Mouse (Mus musculus) midbrain, embryonic 15.5 days (tissue): ENCODE results near the gene Cdk10. TPM values are rescaled to one million over a fixed set of nuclear protein-coding genes. Genes with fewer than 3 reads are reported as not detected.
"Not testable (repeated sequence)": the region's sequence is repeated elsewhere in the genome, so short reads cannot be mapped to it uniquely, and the experiment has no call there.

Experiments used
- ATAC-seq: fragments of 200-750 bp; cut with Nextera tagmentation; replicated peaks from 2 replicates; pipeline ENCODE4 v1.8.0; 2017; ENCODE audit warnings: moderate TSS enrichment
- H3K27ac ChIP-seq: fragments of 300-500 bp; sonication (generic); 2 replicates; pipeline ENCODE4 v1.5.1; 2015; ENCODE audit warnings: mild to moderate bottlenecking, inconsistent platforms
- H3K27me3 ChIP-seq: fragments of 300-500 bp; sonication (generic); replicated peaks from 2 replicates; pipeline ENCODE4 v1.6.1; 2015; ENCODE audit warnings: inconsistent platforms
- H3K36me3 ChIP-seq: fragments of 300-500 bp; sonication (generic); replicated peaks from 2 replicates; pipeline ENCODE4 v1.6.1; 2015; ENCODE audit warnings: inconsistent platforms
- H3K4me1 ChIP-seq: fragments of 300-500 bp; sonication (generic); 2 replicates; pipeline ENCODE4 v1.6.1; 2015; ENCODE audit warnings: inconsistent platforms
- H3K4me2 ChIP-seq: fragments of 300-500 bp; sonication (generic); 2 replicates; pipeline ENCODE4 v1.6.1; 2015; ENCODE audit warnings: inconsistent platforms, mild to moderate bottlenecking, moderate library complexity
- H3K4me3 ChIP-seq: fragments of 300-500 bp; sonication (generic); 2 replicates; pipeline ENCODE4 v1.5.1; 2015; ENCODE audit warnings: mild to moderate bottlenecking, inconsistent platforms
- H3K9ac ChIP-seq: fragments of 300-500 bp; sonication (generic); 2 replicates; pipeline ENCODE4 v1.6.1; 2015; ENCODE audit warnings: mild to moderate bottlenecking, inconsistent platforms
- H3K9me3 ChIP-seq: fragments of 300-500 bp; sonication (generic); 2 replicates; pipeline ENCODE4 v1.6.1; 2016; ENCODE audit warnings: inconsistent platforms
- WGBS: fragments of 180-500 bp; shearing (Covaris S2); methylation state at CpG from one replicate; pipeline ENCODE4 v1.1.7; 2015; ENCODE audit warnings: mixed read lengths; 5-methylcytosine and 5-hydroxymethylcytosine counted together
- polyA plus RNA-seq: library from polyadenylated mRNA; unstranded; fragments of >200 nt; fragmentation: Nextera tagmentation; extraction: Ambion mirVana; gene quantifications from 2 replicates; pipeline ENCODE4 v1.2.1, GENCODE M21; 2015

The Cdk10 gene
- polyA plus RNA-seq, 1 experiment from 2014 or later: 55.0 TPM

DNA sequence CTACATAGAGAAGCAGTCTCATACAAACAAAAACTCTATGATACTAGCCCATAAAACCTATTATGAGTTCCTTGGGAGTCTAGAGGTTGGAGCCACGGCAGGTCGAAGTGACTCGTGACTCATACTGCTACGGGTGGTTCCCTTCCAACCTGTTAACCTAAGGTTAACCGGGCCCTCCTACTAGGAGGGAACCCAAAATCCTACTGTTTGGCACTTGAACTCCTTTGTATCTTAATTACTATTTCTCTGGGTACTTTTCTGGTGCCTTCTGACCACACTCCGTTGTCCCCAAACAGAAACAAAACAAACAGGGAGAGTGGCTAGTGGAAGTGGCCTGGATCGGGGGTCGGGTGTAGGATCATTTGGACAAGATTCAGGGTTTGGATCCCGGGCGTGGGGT, 12.8 kb upstream of the Cdk10 start:
- 56% methylated on average over 10 of the region's 10 CpGs for WGBS
- Histone ChIP-seq H3K27me3 (no peaks in the 10 kb centered on the region), H3K27ac (no peak overlapping the region), H3K9ac (peak overlapping the region; percentile 100), H3K4me2 (peak overlapping the region; percentile 97), H3K36me3 (peaks cover 20% of the 10 kb centered on the region; the same call in 1 of the 2 replicates), H3K4me1 (peaks cover 24% of the 10 kb centered on the region), H3K4me3 (peak overlapping the region; percentile 98), H3K9me3 (no peaks in the 10 kb centered on the region)
- ATAC-seq: no peak

DNA sequence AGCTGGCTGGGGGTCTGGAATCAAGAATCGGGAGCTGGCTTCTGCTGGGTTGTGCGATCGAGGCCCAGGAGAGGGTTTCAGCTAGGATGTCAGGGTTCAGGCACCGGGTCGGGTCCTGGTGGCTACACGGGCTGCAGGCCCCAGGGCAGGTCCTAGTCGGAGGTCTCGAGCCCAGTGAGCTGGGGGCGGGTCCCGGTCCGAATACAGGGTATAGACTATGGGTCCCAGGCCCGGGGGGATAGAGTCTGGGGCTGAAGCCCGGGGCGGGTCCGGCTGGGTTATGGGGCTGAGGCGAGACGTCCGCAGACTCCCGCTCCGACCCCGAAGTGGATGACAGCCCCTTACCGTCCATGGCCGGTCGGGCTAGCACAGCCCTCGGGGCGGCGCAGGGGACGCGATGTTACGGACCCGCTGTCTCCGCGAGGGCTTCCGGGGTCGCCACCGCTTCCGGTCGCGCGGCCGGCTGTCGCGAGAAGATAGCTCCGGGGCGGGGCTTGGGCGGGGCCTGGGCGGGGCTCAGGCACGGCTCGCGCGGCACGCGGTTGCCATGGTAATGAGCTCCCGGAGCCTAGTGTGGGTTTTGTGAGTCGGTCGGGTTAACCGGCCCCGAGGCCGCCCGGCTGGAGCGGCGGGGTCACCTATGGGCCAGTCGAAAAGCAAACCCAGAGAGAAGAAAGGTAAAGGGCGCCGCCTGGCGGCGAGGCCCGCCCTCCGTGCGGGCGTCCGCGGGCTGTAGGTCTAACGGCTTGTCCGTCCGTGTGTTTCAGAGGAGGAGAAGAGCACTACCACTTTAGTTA, 12.1 kb upstream of the Cdk10 start, which contains the start of the genes Chmp1a and Spata33:
Chmp1a (minus strand) TSS at position 443 of the 797 bp plus-strand sequence.
Spata33 (plus strand) TSS at position 512 of the 797 bp plus-strand sequence.
- ATAC-seq: peak; percentile 94
- Histone ChIP-seq H3K36me3 (peaks cover 14% of the 10 kb centered on the region; the same call in 1 of the 2 replicates), H3K4me3 (peak within 1 kb of the TSS; percentile 98), H3K4me2 (peak within 1 kb of the TSS; percentile 97), H3K27me3 (no peaks in the 10 kb centered on the region), H3K9me3 (no peaks in the 10 kb centered on the region), H3K4me1 (peaks cover 24% of the 10 kb centered on the region), H3K27ac (peak within 1 kb of the TSS; percentile 69), H3K9ac (peak within 1 kb of the TSS; percentile 100)
- WGBS: under 1% methylated on average over 75 of the region's 76 CpGs

DNA sequence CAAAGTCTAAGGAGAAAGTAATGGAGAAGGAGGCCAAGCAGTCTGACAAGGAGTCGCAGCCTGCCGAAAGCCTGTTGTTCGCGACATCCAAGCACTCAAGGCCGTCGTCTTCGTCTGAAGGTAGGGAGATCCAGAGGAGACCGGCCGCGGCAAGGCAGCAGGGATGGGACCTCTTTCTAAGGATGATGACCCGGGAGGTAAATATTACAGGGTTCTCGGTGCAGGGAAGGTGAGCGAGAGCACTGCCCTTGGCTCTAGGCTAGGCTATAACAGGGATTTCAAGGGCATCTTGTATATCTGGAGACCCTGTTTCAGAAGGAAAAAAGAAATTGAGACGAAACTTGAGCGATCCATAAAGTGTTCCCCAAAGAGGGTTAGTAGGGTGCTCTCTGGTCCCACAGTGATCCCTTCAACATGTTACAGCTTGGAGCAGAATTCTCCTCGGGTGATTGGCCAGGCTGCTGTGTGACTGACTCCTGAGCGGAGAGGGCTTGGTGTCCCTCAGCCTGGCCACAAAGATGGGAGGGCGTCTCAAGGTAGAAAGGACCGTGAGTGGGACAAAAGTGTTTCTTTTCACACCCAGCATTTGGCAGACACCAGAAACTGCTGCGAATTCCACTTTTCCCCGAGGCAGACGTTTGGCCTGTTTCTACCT, 11.4 kb upstream of the Cdk10 start:
- peak; percentile 48; the same call in 1 of the 2 replicates for ATAC-seq
- H3K27ac ChIP-seq: peak overlapping the region; percentile 69
- WGBS: 17% methylated on average over 22 of the region's 22 CpGs
- no peaks in the 10 kb centered on the region for H3K27me3 ChIP-seq
- H3K4me3 ChIP-seq: peak overlapping the region; percentile 98
- H3K4me1 ChIP-seq: peaks cover 24% of the 10 kb centered on the region
- H3K9me3 ChIP-seq: no peaks in the 10 kb centered on the region
- H3K36me3 ChIP-seq: peaks cover 10% of the 10 kb centered on the region; the same call in 1 of the 2 replicates
- H3K4me2 ChIP-seq: peak overlapping the region; percentile 97
- H3K9ac ChIP-seq: peak overlapping the region; percentile 100

DNA sequence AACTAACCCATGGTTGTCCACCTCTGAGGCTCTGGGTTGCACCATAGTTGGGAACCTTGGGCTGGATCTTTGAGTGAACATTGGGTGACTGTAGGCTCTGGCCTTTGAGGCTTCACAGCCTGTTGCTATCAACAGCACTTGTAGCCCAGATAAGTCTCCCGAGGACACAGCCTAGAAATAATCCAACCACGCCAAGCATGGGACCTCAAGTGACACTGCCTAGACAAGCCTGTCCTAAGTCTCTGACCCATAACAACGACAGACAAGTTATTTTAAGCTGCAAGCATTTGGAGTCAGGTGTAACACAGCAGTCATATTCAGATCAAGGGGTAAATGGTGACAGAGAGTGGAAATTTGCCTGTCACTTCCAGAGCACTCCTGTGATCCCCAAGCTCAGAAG, 9.2 kb upstream of the Cdk10 start:
- Histone ChIP-seq H3K27me3 (no peaks in the 10 kb centered on the region), H3K4me1 (peaks cover 24% of the 10 kb centered on the region), H3K4me3 (no peak overlapping the region), H3K27ac (no peak overlapping the region), H3K4me2 (no peak overlapping the region), H3K9ac (no peak overlapping the region), H3K9me3 (no peaks in the 10 kb centered on the region), H3K36me3 (no peaks in the 10 kb centered on the region)
- WGBS: 81% methylated on average over 3 of the region's 3 CpGs
- ATAC-seq: no peak

DNA sequence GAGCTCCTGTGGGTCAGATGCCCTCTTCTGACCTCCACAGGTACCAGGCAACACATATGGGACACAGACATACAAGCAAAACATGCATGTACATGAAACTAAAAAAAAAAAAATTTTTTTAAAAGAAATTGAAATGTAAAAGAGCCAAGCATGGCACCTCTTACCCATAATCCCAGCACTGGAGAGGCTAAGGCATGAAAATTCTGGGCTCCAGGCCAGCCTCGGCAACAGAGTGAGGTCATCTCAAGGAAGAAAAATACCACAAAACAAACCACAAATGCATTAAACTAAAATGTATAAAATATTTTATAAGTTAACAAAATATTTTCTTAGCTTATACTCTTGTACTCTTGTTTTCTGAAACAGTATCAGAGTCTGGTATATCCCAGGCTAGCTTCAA, 3.7 kb upstream of the Cdk10 start:
- Histone ChIP-seq H3K27me3 (no peaks in the 10 kb centered on the region), H3K27ac (no peak overlapping the region), H3K9ac (no peak overlapping the region), H3K4me3 (no peak overlapping the region), H3K9me3 (no peaks in the 10 kb centered on the region), H3K4me2 (no peak overlapping the region), H3K4me1 (peaks cover 16% of the 10 kb centered on the region), H3K36me3 (no peaks in the 10 kb centered on the region)
- no peak for ATAC-seq
- WGBS: 80% methylated on average over 1 of the region's 1 CpGs

DNA sequence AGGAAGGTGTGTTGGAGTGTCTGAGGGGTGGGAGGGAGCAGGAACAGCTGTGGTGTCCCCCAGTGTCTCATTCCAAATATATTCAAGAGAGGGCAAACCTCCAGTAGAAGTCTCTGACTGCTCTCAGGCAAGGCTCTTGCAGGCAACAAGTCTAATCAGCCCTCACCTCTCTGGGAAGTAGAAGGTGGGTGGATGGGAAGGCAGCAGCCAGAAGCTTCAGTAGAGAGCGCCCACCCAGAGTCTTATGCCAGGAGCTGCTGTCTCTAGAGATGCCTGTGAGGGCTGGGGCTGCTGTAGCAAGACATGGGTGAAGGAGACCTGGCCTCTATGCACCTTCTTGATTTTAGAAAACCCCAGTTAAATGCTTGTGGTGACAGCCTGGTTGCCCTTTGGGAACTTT, 3.8 kb downstream of the Cdk10 start:
- H3K4me1 ChIP-seq: peaks cover 17% of the 10 kb centered on the region
- H3K9me3 ChIP-seq: no peaks in the 10 kb centered on the region
- no peak overlapping the region for H3K4me2 ChIP-seq
- no peak overlapping the region for H3K27ac ChIP-seq
- H3K36me3 ChIP-seq: peaks cover 17% of the 10 kb centered on the region; the same call in 1 of the 2 replicates
- H3K4me3 ChIP-seq: no peak overlapping the region
- no peak for ATAC-seq
- 100% methylated on average over 1 of the region's 1 CpGs for WGBS
- H3K27me3 ChIP-seq: no peaks in the 10 kb centered on the region
- H3K9ac ChIP-seq: no peak overlapping the region

DNA sequence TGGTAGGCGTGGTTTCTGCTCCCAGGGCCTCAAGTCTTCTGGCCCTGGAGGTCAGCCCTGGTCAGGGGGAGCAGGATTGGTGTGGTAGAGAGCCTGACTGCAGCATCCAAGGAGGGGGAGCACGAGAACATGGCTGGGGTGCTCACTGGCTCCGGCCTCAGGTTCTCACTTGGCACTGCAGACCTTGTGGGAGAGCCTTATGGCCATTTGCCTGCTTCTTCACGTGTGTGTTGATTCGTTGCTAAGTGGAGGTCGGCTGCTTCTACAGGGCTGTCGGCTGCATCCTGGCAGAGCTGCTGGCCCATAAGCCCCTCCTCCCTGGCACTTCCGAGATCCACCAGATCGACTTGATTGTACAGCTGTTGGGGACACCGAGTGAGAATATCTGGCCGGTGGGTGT, 5.7 kb downstream of the Cdk10 start:
- H3K9me3 ChIP-seq, H3K27me3 ChIP-seq, H3K4me3 ChIP-seq, H3K4me2 ChIP-seq, H3K9ac ChIP-seq, ATAC-seq, H3K27ac ChIP-seq: not testable (repeated sequence)
- Histone ChIP-seq H3K36me3 (peaks cover 17% of the 10 kb centered on the region; the same call in 1 of the 2 replicates), H3K4me1 (peaks cover 18% of the 10 kb centered on the region)
- WGBS: 89% methylated on average over 11 of the region's 11 CpGs

DNA sequence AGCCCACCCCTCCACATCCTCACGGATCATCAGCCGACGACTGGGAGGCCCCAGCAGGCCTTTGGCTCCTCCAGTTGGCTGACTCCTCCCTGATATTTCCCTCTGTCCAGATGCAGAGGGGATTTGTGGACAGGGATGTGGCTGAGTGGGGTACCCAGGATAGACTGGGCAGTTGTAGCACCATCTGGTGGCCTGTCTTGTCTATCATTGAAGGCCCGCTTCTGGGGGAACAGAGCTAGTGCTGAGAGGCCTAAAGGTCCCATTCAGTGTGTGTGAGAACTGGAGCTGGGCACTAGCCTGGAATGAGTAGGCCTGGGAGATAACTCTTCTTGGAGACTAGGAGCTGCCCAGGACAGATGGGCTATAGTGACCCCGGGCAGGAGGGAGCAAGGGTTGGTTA, 7.1 kb downstream of the Cdk10 start:
- Histone ChIP-seq H3K9ac (no peak overlapping the region), H3K9me3 (no peaks in the 10 kb centered on the region), H3K27me3 (peaks cover 9% of the 10 kb centered on the region; the same call in 1 of the 2 replicates), H3K4me1 (peaks cover 21% of the 10 kb centered on the region), H3K27ac (no peak overlapping the region), H3K4me3 (no peak overlapping the region), H3K4me2 (no peak overlapping the region), H3K36me3 (peaks cover 17% of the 10 kb centered on the region; the same call in 1 of the 2 replicates)
- 60% methylated on average over 5 of the region's 5 CpGs for WGBS
- no peak for ATAC-seq

DNA sequence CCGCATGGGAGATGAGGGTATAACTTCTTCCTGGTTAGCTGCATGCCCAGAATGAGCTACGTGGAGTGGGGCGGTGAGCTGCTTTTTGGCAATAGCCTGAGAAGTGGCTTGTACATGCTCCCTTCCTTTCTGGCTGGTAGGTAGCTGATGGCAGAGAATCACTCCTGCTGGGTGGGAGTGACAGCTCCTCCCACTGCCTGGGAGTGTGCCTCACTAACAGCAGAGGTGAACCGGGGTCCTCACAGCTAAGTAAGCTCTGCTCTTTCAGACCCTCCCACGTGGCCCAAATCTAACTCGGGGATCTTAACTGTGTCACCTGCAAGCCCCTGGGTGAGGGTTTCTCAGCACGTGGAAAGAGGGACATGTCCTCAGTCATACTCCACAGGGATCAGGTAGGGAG, 7.9 kb downstream of the Cdk10 start:
- H3K27ac ChIP-seq: no peak overlapping the region
- no peak for ATAC-seq

DNA sequence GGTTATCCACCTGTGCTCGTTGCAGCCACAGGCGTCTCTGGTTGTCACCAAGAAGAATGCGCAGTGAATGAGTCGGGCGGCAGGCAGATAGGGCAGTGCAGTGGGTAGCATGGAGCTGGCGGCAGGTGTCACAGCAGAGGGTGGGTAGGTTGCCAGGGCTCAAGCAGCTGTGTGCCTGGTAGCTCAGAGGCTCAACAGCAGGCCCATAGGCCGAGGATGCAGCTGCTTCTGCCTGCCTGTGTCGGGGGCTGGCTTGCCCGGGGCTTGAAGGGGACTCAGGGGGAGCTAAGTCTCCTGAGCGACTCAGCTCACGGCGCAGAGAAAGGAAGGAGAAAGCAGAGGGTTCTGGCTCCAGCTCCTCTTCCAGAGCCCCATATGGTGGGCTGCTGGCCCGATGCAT, 8.7 kb downstream of the Cdk10 start:
- H3K36me3 ChIP-seq: peaks cover 8% of the 10 kb centered on the region; the same call in 1 of the 2 replicates
- WGBS: 56% methylated on average over 13 of the region's 13 CpGs
- H3K4me3 ChIP-seq: no peak overlapping the region
- H3K27ac ChIP-seq: no peak overlapping the region
- H3K9me3 ChIP-seq: no peaks in the 10 kb centered on the region
- peaks cover 21% of the 10 kb centered on the region for H3K4me1 ChIP-seq
- no peak overlapping the region for H3K4me2 ChIP-seq
- no peak for ATAC-seq
- H3K9ac ChIP-seq: no peak overlapping the region
- peaks cover 13% of the 10 kb centered on the region; the same call in 1 of the 2 replicates for H3K27me3 ChIP-seq

More for the DNA sequence above, 7.9 kb downstream of the Cdk10 start:
- H3K27me3 ChIP-seq: peaks cover 13% of the 10 kb centered on the region; the same call in 1 of the 2 replicates
- no peak overlapping the region for H3K4me3 ChIP-seq
- no peaks in the 10 kb centered on the region for H3K9me3 ChIP-seq
- no peak overlapping the region for H3K4me2 ChIP-seq
- H3K4me1 ChIP-seq: peaks cover 21% of the 10 kb centered on the region
- H3K9ac ChIP-seq: no peak overlapping the region
- peaks cover 14% of the 10 kb centered on the region; the same call in 1 of the 2 replicates for H3K36me3 ChIP-seq
- 48% methylated on average over 7 of the region's 7 CpGs for WGBS

DNA sequence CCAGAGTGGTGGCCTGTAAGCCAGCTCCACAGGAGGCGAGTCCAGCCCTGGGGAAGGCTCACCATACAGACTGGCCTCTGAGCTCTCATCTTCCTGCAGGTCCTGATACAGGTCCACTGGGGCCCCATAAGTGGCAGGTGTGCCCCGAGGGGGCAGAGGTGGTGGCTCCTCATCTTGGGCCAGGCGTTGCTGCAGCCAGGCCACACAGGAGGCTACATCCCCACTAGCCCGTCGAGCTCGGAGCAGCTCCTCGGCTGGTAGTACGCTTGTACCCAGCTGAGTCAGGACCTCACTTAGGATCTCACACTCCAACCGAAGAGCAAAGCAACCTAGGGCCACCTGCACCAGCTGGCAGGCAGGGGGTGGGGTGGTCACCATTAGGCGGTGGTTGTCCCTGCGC, 9.1 kb downstream of the Cdk10 start:
- no peak overlapping the region for H3K27ac ChIP-seq
- 79% methylated on average over 11 of the region's 11 CpGs for WGBS
- H3K9me3 ChIP-seq: no peaks in the 10 kb centered on the region
- no peak overlapping the region for H3K4me3 ChIP-seq
- no peak overlapping the region for H3K4me2 ChIP-seq
- peaks cover 4% of the 10 kb centered on the region; the same call in 1 of the 2 replicates for H3K36me3 ChIP-seq
- ATAC-seq: no peak
- H3K9ac ChIP-seq: no peak overlapping the region
- peaks cover 21% of the 10 kb centered on the region for H3K4me1 ChIP-seq
- peaks cover 13% of the 10 kb centered on the region; the same call in 1 of the 2 replicates for H3K27me3 ChIP-seq

DNA sequence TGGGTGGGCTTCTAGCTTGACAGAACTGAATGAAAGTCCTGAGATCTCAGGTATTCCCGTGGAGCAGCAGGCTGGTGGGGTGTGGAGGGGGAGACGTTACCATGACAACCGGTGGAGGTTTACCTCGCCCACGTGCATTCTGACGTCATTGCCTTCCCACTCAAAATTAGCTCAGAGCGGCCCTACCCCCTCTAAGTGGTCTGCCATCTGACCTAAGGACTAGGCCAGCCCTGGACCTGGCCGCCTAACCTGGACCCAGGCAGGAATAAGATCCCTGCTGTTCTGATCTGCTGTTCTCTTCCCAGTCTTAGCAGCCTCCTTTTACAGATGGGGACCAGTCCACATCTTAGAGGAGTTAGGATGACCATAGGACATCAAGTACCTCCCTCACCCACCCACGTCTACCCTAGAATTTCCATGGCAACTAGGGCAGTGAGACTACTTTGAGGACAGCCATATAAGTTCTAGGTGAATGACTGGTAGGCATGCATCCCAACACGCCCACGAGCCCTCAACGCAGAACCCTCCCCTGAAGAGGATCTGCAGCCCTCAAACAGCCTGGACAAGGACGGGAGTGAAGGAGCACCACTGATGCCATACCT, 10.4 kb downstream of the Cdk10 start:
- ATAC-seq: peak; percentile 32; the same call in 1 of the 2 replicates

More for the DNA sequence above, 10.4 kb downstream of the Cdk10 start:
- H3K27ac ChIP-seq: no peak overlapping the region
- 35% methylated on average over 13 of the region's 13 CpGs for WGBS
- H3K4me3 ChIP-seq: peak overlapping the region; percentile 44
- H3K27me3 ChIP-seq: peaks cover 13% of the 10 kb centered on the region; the same call in 1 of the 2 replicates
- H3K4me2 ChIP-seq: peak overlapping the region; percentile 69
- H3K9me3 ChIP-seq: no peaks in the 10 kb centered on the region
- H3K4me1 ChIP-seq: peaks cover 21% of the 10 kb centered on the region
- H3K9ac ChIP-seq: peak overlapping the region; percentile 49; the same call in 1 of the 2 replicates
- H3K36me3 ChIP-seq: 0 out of 2 replicates have a peak, but pooled peaks cover 3% of the 10 kb centered on the region
